Mouse (Mus musculus) mesoderm, embryonic 11.5 days (tissue): ENCODE data around the gene Gm19345.

Experiments used
- DNase-seq: peaks from one replicate; pipeline ENCODE4 v3.0.0-alpha.2; 2012; ENCODE audit warnings: low read depth, low spot score

Gm19345 gene

DNA sequence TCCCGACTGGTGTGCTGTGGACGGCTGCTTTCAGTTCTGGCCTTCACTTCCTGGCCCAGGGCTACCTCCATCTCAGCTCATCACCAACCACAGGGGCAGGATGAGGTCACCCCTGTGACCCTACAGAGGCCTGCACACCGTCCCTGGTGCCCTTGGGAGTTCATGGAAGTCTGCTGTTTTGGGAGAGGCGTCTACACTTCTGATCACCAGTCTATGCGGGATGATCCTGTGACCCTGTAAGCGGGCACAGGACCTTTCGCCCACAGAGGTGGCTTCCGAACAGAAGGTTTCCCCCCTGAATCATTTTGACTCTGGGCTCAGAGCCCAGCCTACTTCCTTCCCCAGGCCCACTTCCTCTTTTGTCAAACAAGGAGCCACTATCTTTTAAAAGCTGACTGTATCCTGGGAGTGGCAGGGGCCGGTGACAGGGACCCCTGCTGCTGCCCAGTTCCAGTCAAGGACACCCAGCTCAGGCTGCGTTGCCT, 19.4 kb downstream of the Gm19345 start:
- DNase-seq = no peak

DNA sequence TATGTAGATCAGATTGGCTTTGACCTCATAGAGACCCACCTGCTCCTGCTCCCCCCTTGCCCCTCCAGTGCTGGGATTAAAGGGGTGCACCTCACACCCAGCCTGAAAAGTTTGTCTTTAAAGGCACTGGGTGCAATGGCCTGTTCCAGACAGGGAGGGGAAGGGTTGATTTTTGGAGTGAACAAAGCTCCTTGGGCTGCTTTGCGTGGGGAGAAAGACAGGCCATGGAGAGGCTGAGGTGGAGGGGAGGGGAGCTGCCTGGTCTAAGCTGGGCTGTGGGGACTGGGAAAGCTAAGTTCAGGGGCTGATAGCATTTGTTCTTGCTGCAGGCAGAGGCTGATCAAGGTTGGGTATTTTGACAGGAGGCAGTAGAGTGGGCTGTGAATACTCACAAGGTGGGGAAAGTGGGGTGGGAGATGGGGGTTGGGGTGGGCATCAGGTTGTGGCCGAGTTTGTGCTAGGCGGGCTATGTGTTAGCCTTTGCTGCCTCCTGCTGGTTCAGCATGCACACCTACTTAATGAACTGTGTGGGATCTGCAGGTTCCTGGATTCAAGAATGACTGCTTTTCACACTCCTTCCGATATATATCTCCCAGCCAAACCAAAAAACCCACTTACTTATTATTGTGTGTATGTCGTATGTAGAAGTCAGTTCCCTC, 20.3 kb downstream of the Gm19345 start:
- peak; percentile 37 for DNase-seq

DNA sequence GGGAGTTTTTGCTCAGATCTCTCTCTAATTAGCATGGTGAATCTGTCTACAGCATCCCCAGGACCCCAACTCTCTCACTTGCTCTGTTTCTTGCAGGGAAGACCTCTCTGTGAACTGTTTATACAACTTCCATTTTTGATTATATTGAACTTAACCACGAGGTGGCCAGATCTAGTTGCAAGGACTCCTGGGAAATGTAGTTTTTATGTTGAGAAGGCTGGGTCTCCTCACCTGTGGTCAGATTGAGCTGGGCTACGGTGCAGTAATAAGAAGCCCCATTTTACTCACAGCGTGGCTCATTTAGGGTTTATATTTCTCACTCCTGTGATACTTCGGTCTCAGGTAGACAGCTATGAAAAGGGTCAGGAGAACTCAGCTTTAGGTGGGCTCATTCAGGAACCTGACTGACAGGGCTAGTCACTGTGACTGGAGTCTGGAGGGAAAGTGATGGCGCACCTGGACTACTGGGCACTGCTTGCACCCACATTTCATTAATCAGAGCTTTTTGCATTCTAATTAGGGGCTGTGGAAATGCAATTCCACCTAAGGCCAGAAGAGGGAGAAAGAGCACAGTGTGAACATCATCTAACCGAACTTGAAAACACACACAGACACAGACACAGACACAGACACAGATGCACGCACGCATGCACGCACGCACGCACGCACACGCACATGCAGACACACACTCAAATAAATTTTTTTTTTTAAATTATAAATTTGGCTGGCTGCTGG, 24.3 kb downstream of the Gm19345 start:
- DNase-seq = peak; percentile 47

DNA sequence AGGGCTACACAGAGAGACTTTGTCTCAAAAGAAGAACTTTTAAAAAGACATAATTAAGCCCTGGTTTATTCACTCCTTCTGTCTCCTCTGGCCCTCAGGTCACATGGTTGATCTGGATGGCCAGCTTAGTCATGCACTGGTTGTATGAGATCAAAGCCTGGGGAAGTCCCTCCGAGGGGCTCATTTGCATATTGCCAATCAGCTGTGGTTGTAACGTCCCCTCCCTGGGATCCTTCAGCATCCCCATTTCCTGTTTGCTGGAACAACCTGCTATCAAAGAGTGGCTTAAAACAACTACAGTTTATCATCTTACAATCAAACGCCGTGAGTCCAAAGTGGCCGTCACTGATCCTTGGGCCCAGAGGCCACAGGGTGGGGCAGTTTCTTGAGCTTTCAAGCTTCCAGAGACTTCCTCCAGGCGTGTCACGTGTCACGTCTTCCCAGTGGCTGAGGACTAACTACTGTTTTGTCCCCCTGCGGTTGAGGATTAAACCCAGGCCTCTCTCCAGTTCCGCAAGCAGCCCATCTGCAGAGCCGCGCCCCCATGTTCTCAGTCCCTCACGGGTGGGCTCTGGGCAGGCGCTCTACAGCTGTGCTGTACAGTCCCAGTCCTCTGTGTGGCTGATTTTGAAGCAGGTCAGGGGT, 25.1 kb downstream of the Gm19345 start:
- DNase-seq = no peak

DNA sequence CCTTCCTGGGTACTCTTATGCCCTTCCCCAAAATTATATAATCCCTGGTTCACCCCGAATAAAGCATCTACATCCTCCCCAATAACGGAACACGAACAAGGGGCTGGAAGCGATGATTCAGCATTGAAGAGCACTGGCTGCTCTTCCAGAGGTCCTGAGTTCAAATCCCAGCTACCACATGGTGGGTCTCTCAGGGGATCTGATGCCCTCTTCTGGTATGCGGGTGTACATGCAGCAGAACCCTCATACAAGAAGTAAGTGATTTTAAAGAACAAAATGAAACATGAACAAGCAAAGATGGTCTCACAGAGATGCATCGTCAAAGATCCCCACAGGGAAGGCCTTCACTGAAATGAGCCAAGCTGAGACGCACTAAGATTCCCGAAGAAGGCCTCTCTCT, 29.0 kb downstream of the Gm19345 start:
- DNase-seq = no peak

DNA sequence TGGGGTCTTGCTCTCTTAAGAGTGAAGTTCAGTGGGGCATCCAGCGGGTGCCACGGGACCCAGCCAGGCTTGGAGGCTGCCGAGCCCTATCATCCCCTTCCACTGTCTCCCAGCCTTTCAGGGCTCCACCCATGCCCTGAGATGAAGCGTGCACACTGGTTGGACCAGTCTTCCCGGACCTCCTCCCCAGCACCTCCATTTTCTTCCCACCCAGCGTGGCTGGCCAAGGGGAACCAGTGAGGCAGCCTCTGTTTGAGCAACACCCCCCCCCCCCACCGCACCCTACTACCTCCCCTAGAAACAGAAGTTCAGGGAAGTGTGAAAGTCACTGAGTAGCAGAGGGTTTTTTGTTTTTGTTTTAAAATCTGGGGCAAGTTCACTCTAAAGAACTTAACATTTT, 36.0 kb downstream of the Gm19345 start, which contains the start of gene Ceacam19:
Gene Ceacam19 (minus strand): TSS at position 117 of the 400 bp plus-strand sequence.
- DNase-seq = no peak

DNA sequence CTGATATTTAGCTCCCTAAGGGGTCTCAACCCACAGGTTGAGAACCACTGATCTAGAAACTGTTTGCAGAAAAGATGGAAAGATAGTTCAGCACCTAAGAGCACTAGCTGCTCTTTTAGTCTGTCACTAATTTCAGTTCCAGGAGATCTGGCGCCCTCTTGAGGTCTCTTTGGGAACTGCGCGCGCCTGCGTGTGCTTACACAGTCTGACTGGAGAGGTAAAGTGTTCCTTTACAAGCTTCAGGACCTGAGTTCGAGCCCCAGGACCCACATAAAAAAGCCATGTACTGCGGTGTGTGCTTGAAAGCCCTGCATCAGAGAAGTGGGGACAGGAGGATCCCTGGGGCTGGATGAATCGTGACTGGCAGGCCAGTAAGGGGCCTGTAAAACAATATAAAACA, 38.1 kb downstream of the Gm19345 start:
- peak; percentile 30 for DNase-seq
